Mouse (Mus musculus) heart, adult 2 months (tissue): ENCODE measurements around the gene AL731706.1. TPM values are rescaled to one million over a fixed set of nuclear protein-coding genes. Genes with fewer than 3 reads are reported as not detected.

Source experiments
- DNase-seq, 2 experiments: peaks; one replicate each; pipeline ENCODE4 v3.0.0; 2021
- H3K27ac ChIP-seq: fragments of 200-600 bp; 2 replicates; pipeline ENCODE4 v1.8.1; 2022
- H3K27me3 ChIP-seq: fragments of 200-500 bp; 2 replicates; pipeline ENCODE4 v1.6.1; 2012; ENCODE audit warnings: mild to moderate bottlenecking, low read length, inconsistent platforms, mixed read lengths; ENCODE audit not compliant: control insufficient read depth, insufficient read depth
- H3K36me3 ChIP-seq: fragments of 200-500 bp; 2 replicates; pipeline ENCODE4 v1.6.1; 2012; ENCODE audit warnings: low read length, inconsistent platforms; ENCODE audit not compliant: control insufficient read depth, insufficient read depth
- H3K4me1 ChIP-seq: fragments of 200-500 bp; 2 replicates; pipeline ENCODE4 v1.6.1; 2011; ENCODE audit warnings: low read length; ENCODE audit not compliant: control insufficient read depth, insufficient read depth
- H3K4me3 ChIP-seq: fragments of 200-600 bp; 2 replicates; pipeline ENCODE4 v1.8.1; 2022
- H3K79me2 ChIP-seq: fragments of 200-500 bp; replicated peaks from 2 replicates; pipeline ENCODE4 v1.6.1; 2012; ENCODE audit warnings: mild to moderate bottlenecking, inconsistent platforms, low read length, moderate library complexity, mixed read lengths; ENCODE audit not compliant: control insufficient read depth, insufficient read depth
- H3K9ac ChIP-seq: fragments of 200-500 bp; 2 replicates; pipeline ENCODE4 v1.6.1; 2012; ENCODE audit warnings: low read depth, mild to moderate bottlenecking, control low read depth, inconsistent platforms, low read length, mixed read lengths
- CTCF ChIP-seq: fragments of 200-600 bp; IDR thresholded peaks from 2 replicates; pipeline ENCODE4 v1.8.1; 2022; ENCODE audit warnings: antibody characterized with exemption, mild to moderate bottlenecking, moderate library complexity
- EP300 ChIP-seq: fragments of 200-500 bp; IDR thresholded peaks from 2 replicates; pipeline ENCODE4 v1.6.1; 2011; ENCODE audit warnings: low read depth, low read length, control low read depth; ENCODE audit not compliant: insufficient read depth
- POLR2A ChIP-seq: fragments of 200-500 bp; IDR thresholded peaks from 2 replicates; pipeline ENCODE4 v1.6.1; 2011; ENCODE audit warnings: mild to moderate bottlenecking, low read depth, low read length, control low read depth; ENCODE audit not compliant: insufficient read depth
- WGBS: fragments of 180-500 bp; shearing (Covaris S2); methylation state at CpG from one replicate; pipeline ENCODE4 v1.1.7; 2018; 5-methylcytosine and 5-hydroxymethylcytosine counted together
- intact Hi-C: fragments of 180-260 bp; cut with DNase I; formaldehyde crosslinking; loops from one replicate; pipeline ENCODE4 v1.15.1; 2025
- long read RNA-seq: library from polyadenylated mRNA; stranded (forward); transcript quantifications from one replicate; pipeline ENCODE4 v2.0.0, GENCODE M21; 2021
- polyA plus RNA-seq: library from polyadenylated mRNA; depleted of rRNA; stranded (reverse); fragments of >200 nt; gene quantifications from 2 replicates; pipeline ENCODE4 v1.2.3, GENCODE M21; 2012; rRNA removed
- total RNA-seq, 2 experiments: library from RNA; stranded (reverse); gene quantifications; 2 replicates each; pipeline ENCODE4 v1.2.3; 2021

AL731706.1 gene
- total RNA-seq (10 to 100 TPM; 32.1 to 36.0 TPM), polyA plus RNA-seq (25.2 and 47.1 TPM in 2 replicates)
- long read RNA-seq, transcript AL731706.1-201 (3 exons, 944 nt), result major isoform, 38 of 38 reads
- long read RNA-seq, partial matches to known transcripts, result 0 of 38 reads
- long read RNA-seq, other reads (novel, unspliced or antisense), result 0 of 38 reads

DNA sequence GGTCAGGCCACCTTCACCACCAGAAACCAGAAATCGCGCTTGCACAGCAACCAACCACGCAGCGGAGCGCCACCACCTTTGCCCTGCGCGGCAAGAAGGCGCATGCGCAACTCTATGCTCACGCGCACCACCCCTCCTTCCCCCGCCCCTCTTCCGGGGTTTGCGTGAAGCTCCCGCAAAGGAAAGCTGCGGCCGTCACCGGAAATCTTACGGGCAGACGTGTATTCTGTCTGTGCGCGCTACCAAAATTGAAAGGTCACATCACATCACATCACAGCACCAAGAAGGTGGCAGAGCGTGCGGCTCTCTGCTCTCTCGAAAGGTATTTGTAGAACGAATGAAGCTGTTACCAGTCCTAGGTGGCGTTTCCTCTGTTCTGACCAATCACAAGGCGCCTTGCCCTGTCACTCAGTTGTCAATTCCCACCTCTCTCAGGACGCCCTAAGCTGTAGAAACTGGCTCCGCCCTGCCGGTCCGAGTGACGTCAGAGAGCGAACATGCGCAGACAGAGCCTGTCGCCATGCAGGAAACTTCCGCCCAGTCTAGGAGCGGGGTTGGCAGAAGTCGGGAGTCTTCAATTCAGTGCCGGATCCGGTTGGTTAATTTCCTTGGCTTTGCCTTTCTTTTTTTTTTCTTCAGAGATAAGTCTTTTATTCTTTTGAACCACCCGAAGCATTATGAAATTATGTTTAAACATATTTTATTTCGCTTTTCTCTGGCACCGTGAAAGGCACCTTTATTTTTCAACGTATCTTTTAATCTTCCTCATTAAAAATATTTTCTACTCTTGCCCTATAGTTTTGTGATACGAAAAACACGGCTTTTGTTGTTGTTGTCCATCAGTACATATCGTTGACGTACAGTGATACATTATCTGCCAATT lies at the start of gene AL731706.1, which contains the start of the genes Slx4ip and Mkks:
Gene AL731706.1, minus strand, starts transcription at position 322 of the 883 bp plus-strand sequence.
Gene Slx4ip, plus strand, starts transcription at position 151 of the 883 bp plus-strand sequence.
Gene Mkks, minus strand, starts transcription at position 322 of the 883 bp plus-strand sequence.
- intact Hi-C loops, result loop anchor here (2.0 to 5.0 kb wide), 2 partner anchors 226 to 407 kb away; partner anchors contain the start of gene Jag1
- TF ChIP-seq CTCF (peak; percentile 11; the same call in 1 of the 2 replicates), EP300 (peak; percentile 6; the same call in 1 of the 2 replicates), POLR2A (peak; percentile 92)
- under 1% methylated on average over 49 of the region's 49 CpGs for WGBS

DNA sequence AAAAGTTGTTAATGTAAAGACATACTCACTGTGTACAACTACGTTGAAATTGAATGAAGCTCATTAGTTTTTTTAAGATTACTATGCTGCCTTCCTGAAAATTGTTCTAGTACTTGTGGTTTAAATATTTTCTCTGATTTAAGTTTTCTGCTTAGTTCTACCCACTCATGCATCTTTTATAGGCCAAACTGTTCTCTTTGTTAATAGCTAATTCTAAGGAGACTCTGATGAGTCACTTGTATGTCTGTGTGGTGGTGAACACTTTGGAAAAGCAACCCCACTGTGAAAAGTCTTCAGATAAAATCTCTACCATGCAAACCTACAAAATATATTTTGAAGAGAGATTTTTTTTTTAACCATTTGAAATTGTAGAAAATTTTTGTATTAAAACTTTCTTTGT lies 47.1 kb upstream of the AL731706.1 start:
- Histone ChIP-seq H3K4me1 (no peaks in the 10 kb centered on the region; the same call in 1 of the 2 replicates), H3K27ac (no peak overlapping the region), H3K79me2 (no peaks in the 10 kb centered on the region), H3K4me3 (no peak overlapping the region), H3K9ac (no peak overlapping the region), H3K36me3 (no peaks in the 10 kb centered on the region), H3K27me3 (no peaks in the 10 kb centered on the region)
- intact Hi-C loops, result no loop called here
- WGBS, result 84% methylated on average over 1 of the region's 1 CpGs
- DNase-seq, result no peak
- TF ChIP-seq EP300, result no peak
- TF ChIP-seq CTCF, result no peak
- no peak for TF ChIP-seq POLR2A

More for the DNA sequence above, at the start of gene AL731706.1, which contains the start of the genes Slx4ip and Mkks:
- peaks cover 3% of the 10 kb centered on the region for H3K4me1 ChIP-seq
- peak within 1 kb of the TSS; percentile 62 for H3K4me3 ChIP-seq
- no peaks in the 10 kb centered on the region for H3K79me2 ChIP-seq
- H3K27me3 ChIP-seq, result no peaks in the 10 kb centered on the region
- peak; percentile 99 for DNase-seq
- peak within 1 kb of the TSS; percentile 91 for H3K9ac ChIP-seq
- peak within 1 kb of the TSS; percentile 98 for H3K27ac ChIP-seq
- H3K36me3 ChIP-seq, result peaks cover 14% of the 10 kb centered on the region

DNA sequence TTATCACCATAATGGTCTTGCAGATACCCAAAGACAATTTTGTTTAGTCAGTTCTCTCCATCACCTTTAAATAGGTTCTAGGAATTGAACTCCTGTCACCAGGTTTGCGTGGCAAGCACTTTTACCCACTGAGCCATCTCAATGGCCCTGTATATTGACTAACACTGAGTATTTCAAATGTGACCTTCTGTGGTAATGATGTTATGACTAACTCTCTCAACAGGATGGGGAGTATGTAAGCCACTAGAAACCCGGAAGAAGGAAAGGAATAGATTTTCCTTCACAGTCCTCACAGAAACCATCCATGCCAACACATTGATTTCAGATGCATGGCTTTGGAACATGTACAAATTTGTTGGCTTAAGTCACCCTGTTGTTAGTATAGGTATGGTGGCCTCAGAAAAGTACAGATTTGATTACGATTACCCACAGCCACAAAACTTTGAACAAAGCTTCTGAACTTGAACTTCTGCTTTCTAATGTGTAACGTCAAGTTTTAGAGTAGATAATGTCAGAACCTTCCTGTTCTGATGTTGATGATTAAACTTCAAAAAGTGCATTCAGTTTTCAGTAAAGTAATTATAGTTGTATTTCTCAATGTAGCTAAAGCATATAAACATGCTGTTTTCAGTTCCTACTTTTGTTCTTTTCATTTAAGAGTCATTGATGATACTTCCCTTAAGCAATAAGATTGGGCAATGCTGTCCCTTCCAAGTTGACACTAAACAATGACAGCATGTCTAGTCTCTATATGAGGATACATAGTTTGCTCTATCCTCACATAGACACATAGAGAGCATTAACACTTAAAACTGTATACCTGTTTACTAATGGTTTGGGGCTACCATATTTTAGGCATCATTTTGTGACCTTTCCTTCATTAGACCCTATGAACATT lies 45.5 kb upstream of the AL731706.1 start:
- TF ChIP-seq EP300 (no peak), POLR2A (no peak), CTCF (no peak)
- intact Hi-C loops, result no loop called here

DNA sequence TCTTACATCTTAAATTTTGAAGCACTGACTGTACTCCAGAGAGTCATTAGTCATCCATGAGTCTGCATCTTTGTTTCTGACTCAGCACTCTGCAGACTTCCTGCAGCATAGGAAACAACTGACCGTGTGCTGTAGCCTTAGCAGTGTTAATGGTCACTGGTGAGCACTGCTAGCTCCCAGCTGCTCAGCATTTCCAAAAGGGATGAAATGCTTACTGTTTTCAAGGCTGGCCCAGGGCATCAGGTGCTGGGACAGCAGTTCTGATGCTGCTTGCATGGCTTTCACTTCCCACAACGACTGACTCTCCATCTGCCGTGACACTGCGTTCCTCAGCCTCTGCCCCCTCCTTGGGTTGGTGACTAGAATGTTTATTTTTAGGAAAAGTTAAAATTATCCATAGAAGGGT lies 29.8 kb upstream of the AL731706.1 start:
- Histone ChIP-seq H3K27ac (no peak overlapping the region), H3K9ac (peak overlapping the region; percentile 31; the same call in 1 of the 2 replicates), H3K27me3 (no peaks in the 10 kb centered on the region), H3K4me1 (peaks cover 2% of the 10 kb centered on the region), H3K36me3 (no peaks in the 10 kb centered on the region), H3K79me2 (no peaks in the 10 kb centered on the region; the same call in 1 of the 2 replicates), H3K4me3 (no peak overlapping the region)
- peak in 1 of 2 experiments; percentile 16 for DNase-seq
- intact Hi-C loops, result no loop called here
- TF ChIP-seq EP300 (0 out of 2 replicates have a peak, but pooled peaks have one; percentile 9), POLR2A (no peak), CTCF (no peak)
- 49% methylated on average over 4 of the region's 4 CpGs for WGBS

More for the DNA sequence above, 45.5 kb upstream of the AL731706.1 start:
- H3K79me2 ChIP-seq, result no peaks in the 10 kb centered on the region
- no peak overlapping the region for H3K9ac ChIP-seq
- H3K27ac ChIP-seq, result no peak overlapping the region
- H3K27me3 ChIP-seq, result no peaks in the 10 kb centered on the region
- WGBS, result 87% methylated on average over 4 of the region's 4 CpGs
- no peak for DNase-seq
- H3K4me1 ChIP-seq, result no peaks in the 10 kb centered on the region; the same call in 1 of the 2 replicates
- no peak overlapping the region for H3K4me3 ChIP-seq
- H3K36me3 ChIP-seq, result no peaks in the 10 kb centered on the region

DNA sequence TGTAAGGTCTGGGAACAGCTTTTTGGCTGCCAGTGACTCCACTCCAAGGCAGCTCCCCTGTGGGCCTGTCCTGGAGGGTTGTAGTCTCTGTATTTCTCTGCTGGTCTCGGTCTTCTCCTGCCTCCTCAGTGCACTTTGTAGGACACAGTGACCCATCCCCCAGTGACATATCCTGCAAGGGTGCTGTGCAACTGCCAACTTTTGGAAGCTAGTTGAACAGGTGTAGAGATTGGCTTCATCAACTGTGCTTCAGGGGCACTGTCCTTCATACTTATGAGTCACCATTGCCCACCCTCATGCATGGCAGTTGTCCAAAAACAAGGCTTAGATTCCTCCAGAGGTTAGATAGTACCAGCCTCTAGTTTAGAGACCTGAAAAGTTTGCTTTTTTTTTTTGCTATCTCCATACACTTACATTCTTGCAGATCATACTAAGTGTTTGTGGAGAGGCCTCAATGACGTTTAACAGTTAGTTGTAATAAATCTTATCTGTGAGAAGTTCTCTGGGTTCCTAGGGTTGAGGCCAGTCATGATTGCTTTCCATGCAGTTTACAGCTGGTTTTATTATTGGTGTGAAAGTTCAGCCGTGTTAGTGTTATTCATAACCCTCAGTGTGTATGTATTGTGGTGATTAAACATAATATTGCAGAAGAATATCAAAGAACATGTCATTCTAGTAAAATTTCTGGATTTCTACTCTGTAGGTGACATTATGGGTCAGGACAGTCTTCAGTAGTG lies 29.2 kb upstream of the AL731706.1 start:
- Histone ChIP-seq H3K4me1 (peaks cover 2% of the 10 kb centered on the region), H3K9ac (no peak overlapping the region), H3K36me3 (no peaks in the 10 kb centered on the region), H3K79me2 (no peaks in the 10 kb centered on the region; the same call in 1 of the 2 replicates), H3K4me3 (no peak overlapping the region), H3K27ac (no peak overlapping the region), H3K27me3 (no peaks in the 10 kb centered on the region)
- 56% methylated on average over 3 of the region's 3 CpGs for WGBS
- no peak for DNase-seq
- intact Hi-C loops, result no loop called here
- TF ChIP-seq EP300, result no peak
- no peak for TF ChIP-seq POLR2A
- TF ChIP-seq CTCF, result no peak
